Mouse (Mus musculus) cerebellum, adult 2 months (tissue): ENCODE results near the gene Tmem56. TPM values are rescaled to one million over a fixed set of nuclear protein-coding genes. Genes with fewer than 3 reads are reported as not detected.

Experiments used
- DNase-seq, 2 experiments: peaks; one replicate each; pipeline ENCODE4 v3.0.0; 2021
- H3K27ac ChIP-seq: fragments of 200-500 bp; 2 replicates; pipeline ENCODE4 v1.5.1; 2012; ENCODE audit warnings: low read length, control low read depth, inconsistent platforms; ENCODE audit not compliant: insufficient read depth
- H3K27me3 ChIP-seq: fragments of 200-500 bp; 2 replicates; pipeline ENCODE4 v1.6.1; 2012; ENCODE audit warnings: inconsistent platforms, mild to moderate bottlenecking, low read length, moderate library complexity; ENCODE audit not compliant: control insufficient read depth, insufficient read depth
- H3K4me1 ChIP-seq: fragments of 200-500 bp; 2 replicates; pipeline ENCODE4 v1.6.1; 2011; ENCODE audit warnings: low read length; ENCODE audit not compliant: control insufficient read depth, insufficient read depth
- H3K4me3 ChIP-seq: fragments of 200-500 bp; replicated peaks from 2 replicates; pipeline ENCODE3; 2011; ENCODE audit warnings: mild to moderate bottlenecking, low read depth, low read length, control low read depth; ENCODE audit not compliant: insufficient read depth
- CTCF ChIP-seq: fragments of 200-500 bp; IDR thresholded peaks from 2 replicates; pipeline ENCODE4 v1.5.1; 2011; ENCODE audit warnings: low read depth, mild to moderate bottlenecking, control low read depth, low read length, moderate library complexity, borderline replicate concordance; ENCODE audit not compliant: insufficient read depth
- POLR2A ChIP-seq: fragments of 200-500 bp; IDR thresholded peaks from 2 replicates; pipeline ENCODE4 v1.6.1; 2011; ENCODE audit warnings: low read length, control low read depth, borderline replicate concordance; ENCODE audit not compliant: insufficient read depth
- WGBS: fragments of 180-500 bp; shearing (Covaris S2); methylation state at CpG from one replicate; pipeline ENCODE4 v1.1.7; 2018; 5-methylcytosine and 5-hydroxymethylcytosine counted together
- polyA plus RNA-seq: library from polyadenylated mRNA; depleted of rRNA; stranded (reverse); fragments of >200 nt; gene quantifications from 2 replicates; pipeline ENCODE4 v1.2.3, GENCODE M21; 2012

Tmem56 gene
- polyA plus RNA-seq, 1 experiment = 31.2 TPM

DNA sequence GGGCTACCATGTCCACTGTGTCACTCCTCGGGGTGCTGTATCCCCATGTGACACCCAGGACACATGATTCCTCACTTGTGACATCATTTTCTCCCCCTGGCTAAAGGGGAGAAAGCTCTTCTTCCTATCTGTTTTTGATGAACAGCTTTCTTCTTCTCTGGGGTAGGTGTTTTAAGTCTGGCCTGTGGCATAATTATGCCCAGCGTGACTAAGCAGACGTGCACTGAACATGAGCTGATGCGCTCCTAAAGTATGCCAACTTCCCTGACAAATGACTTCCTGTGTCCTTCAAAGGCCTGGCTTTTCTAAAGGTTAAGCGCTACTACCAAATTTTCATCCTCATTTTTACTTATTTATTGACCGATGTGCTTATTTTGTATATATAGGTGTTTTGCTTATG lies 65.9 kb downstream of the Tmem56 start:
- H3K27ac ChIP-seq = no peak overlapping the region
- 81% methylated on average over 6 of the region's 6 CpGs for WGBS
- H3K27me3 ChIP-seq = no peaks in the 10 kb centered on the region
- no peak overlapping the region for H3K4me3 ChIP-seq
- peaks cover 12% of the 10 kb centered on the region for H3K4me1 ChIP-seq
- TF ChIP-seq CTCF = no peak
- TF ChIP-seq POLR2A = no peak
- DNase-seq = no peak

GRCm38 (mm10) chr3:121213501-121213900 lies 69.4 kb downstream of the Tmem56 start:
- no peak overlapping the region for H3K27ac ChIP-seq
- peaks cover 23% of the 10 kb centered on the region for H3K4me1 ChIP-seq
- TF ChIP-seq CTCF (no peak), POLR2A (no peak)
- H3K27me3 ChIP-seq = no peaks in the 10 kb centered on the region
- no peak for DNase-seq
- H3K4me3 ChIP-seq = no peak overlapping the region
- 78% methylated on average over 3 of the region's 3 CpGs for WGBS

GRCm38 (mm10) chr3:121212156-121212555 lies 70.7 kb downstream of the Tmem56 start:
- WGBS = 71% methylated on average over 1 of the region's 1 CpGs
- no peak overlapping the region for H3K27ac ChIP-seq
- TF ChIP-seq CTCF (no peak), POLR2A (no peak)
- no peak for DNase-seq
- H3K4me3 ChIP-seq = no peak overlapping the region
- H3K27me3 ChIP-seq = no peaks in the 10 kb centered on the region
- H3K4me1 ChIP-seq = peaks cover 23% of the 10 kb centered on the region

GRCm38 (mm10) chr3:121208994-121209393 lies 73.9 kb downstream of the Tmem56 start:
- Histone ChIP-seq H3K27ac (no peak overlapping the region), H3K4me3 (no peak overlapping the region), H3K4me1 (peaks cover 11% of the 10 kb centered on the region), H3K27me3 (no peaks in the 10 kb centered on the region)
- no peak for DNase-seq
- 94% methylated on average over 5 of the region's 5 CpGs for WGBS
- TF ChIP-seq CTCF (no peak), POLR2A (no peak)

GRCm38 (mm10) chr3:121206202-121206882 lies 76.6 kb downstream of the Tmem56 start:
- peaks cover 11% of the 10 kb centered on the region for H3K4me1 ChIP-seq

DNA sequence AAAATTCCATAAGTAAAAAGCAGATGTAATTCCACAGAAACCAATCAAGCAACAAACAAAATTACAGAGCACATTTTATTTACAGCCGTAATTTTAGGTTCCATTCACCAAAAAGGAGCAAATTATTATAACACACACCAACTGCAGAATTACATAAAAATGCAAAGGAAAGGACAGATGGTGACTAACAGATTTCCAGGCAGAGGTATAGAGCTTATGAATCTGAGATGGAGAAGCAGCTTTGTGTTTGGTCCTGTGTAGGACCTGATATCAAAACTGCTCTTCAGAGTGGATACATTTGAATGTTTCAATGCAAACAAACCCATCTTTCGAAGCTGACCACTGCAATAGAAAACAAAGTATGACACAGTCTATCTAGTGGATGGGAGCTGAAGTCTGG lies 80.3 kb downstream of the Tmem56 start:
- H3K27ac ChIP-seq = no peak overlapping the region
- DNase-seq = no peak
- H3K4me1 ChIP-seq = no peaks in the 10 kb centered on the region
- H3K4me3 ChIP-seq = no peak overlapping the region
- 92% methylated on average over 2 of the region's 2 CpGs for WGBS
- TF ChIP-seq CTCF (no peak), POLR2A (no peak)
- no peaks in the 10 kb centered on the region for H3K27me3 ChIP-seq

More at GRCm38 (mm10) chr3:121206202-121206882, 76.6 kb downstream of the Tmem56 start:
- TF ChIP-seq POLR2A (no peak), CTCF (no peak)
- H3K27ac ChIP-seq = no peak overlapping the region
- no peaks in the 10 kb centered on the region for H3K27me3 ChIP-seq
- WGBS = 92% methylated on average over 19 of the region's 19 CpGs
- no peak overlapping the region for H3K4me3 ChIP-seq
- no peak for DNase-seq

GRCm38 (mm10) chr3:121201012-121201747 lies 81.7 kb downstream of the Tmem56 start:
- no peak for DNase-seq
- Histone ChIP-seq H3K27me3 (no peaks in the 10 kb centered on the region), H3K4me3 (no peak overlapping the region), H3K27ac (no peak overlapping the region), H3K4me1 (no peaks in the 10 kb centered on the region)
- TF ChIP-seq POLR2A (no peak), CTCF (no peak)
- 67% methylated on average over 11 of the region's 11 CpGs for WGBS

- no peaks in the 10 kb centered on the region for H3K27me3 ChIP-seq
- no peak overlapping the region for H3K27ac ChIP-seq
- no peak for DNase-seq
- 90% methylated on average over 2 of the region's 2 CpGs for WGBS
- no peak overlapping the region for H3K4me3 ChIP-seq
- H3K4me1 ChIP-seq = no peaks in the 10 kb centered on the region
- TF ChIP-seq CTCF = no peak
- TF ChIP-seq POLR2A = no peak
These were observed 93.7 kb downstream of the Tmem56 start for GRCm38 (mm10) chr3:121189199-121189598.
